Mouse (Mus musculus): ENCODE results near the gene Tarsl2. TPM values are rescaled to one million over a fixed set of nuclear protein-coding genes. Genes with fewer than 3 reads are reported as not detected.

The Tarsl2 gene
- polyA plus RNA-seq, 1 experiment from 2014 or later: 15.4 TPM

- H3K27ac ChIP-seq (replicated peaks; ENCODE audit: low read depth, low read length): no peak overlapping the region
- H3K4me1 ChIP-seq (ENCODE audit: control insufficient read depth, insufficient read depth, low read length): no peaks in the 10 kb centered on the region
- no peak overlapping the region for H3K4me2 ChIP-seq (ENCODE audit: low read depth, low read length)
- WGBS: 86% methylated on average over 3 of the region's 3 CpGs
- no peaks in the 10 kb centered on the region for H3K27me3 ChIP-seq (replicated peaks; ENCODE audit: control insufficient read depth, insufficient read depth, low read length)
- DNase-seq (ENCODE audit: low spot score) (no peak), ATAC-seq (ENCODE audit: low read depth) (no peak)
- no peak overlapping the region for H3K9ac ChIP-seq (ENCODE audit: low read depth, low read length)
- no peak overlapping the region for H3K4me3 ChIP-seq (ENCODE audit: low read depth, low read length)
- H3K9me3 ChIP-seq (ENCODE audit: control insufficient read depth, low read length): no peaks in the 10 kb centered on the region
- no peaks in the 10 kb centered on the region for H3K36me3 ChIP-seq (ENCODE audit: control insufficient read depth, insufficient read depth, low read length)
These were observed 21.4 kb upstream of the Tarsl2 start for GRCm38 (mm10) chr7:65623330-65623729.

- Histone ChIP-seq H3K27ac (replicated peaks; ENCODE audit: low read depth, low read length) (no peak overlapping the region), H3K36me3 (ENCODE audit: control insufficient read depth, insufficient read depth, low read length) (no peaks in the 10 kb centered on the region), H3K9me3 (ENCODE audit: control insufficient read depth, low read length) (no peaks in the 10 kb centered on the region), H3K4me2 (ENCODE audit: low read depth, low read length) (no peak overlapping the region), H3K4me3 (ENCODE audit: low read depth, low read length) (no peak overlapping the region), H3K4me1 (ENCODE audit: control insufficient read depth, insufficient read depth, low read length) (no peaks in the 10 kb centered on the region), H3K9ac (ENCODE audit: low read depth, low read length) (no peak overlapping the region), H3K27me3 (replicated peaks; ENCODE audit: control insufficient read depth, insufficient read depth, low read length) (no peaks in the 10 kb centered on the region)
- DNase-seq (ENCODE audit: low spot score) (no peak), ATAC-seq (ENCODE audit: low read depth) (no peak)
- WGBS: 35% methylated on average over 2 of the region's 2 CpGs
These were observed 19.2 kb upstream of the Tarsl2 start for GRCm38 (mm10) chr7:65625528-65625927.

GRCm38 (mm10) chr7:65629846-65630245 lies 14.9 kb upstream of the Tarsl2 start:
- H3K4me1 ChIP-seq (ENCODE audit: control insufficient read depth, insufficient read depth, low read length): no peaks in the 10 kb centered on the region
- no peak overlapping the region for H3K9ac ChIP-seq (ENCODE audit: low read depth, low read length)
- ATAC-seq (ENCODE audit: low read depth) (no peak), DNase-seq (ENCODE audit: low spot score) (no peak)
- no peaks in the 10 kb centered on the region for H3K9me3 ChIP-seq (ENCODE audit: control insufficient read depth, low read length)
- 77% methylated on average over 1 of the region's 1 CpGs for WGBS
- H3K4me2 ChIP-seq (ENCODE audit: low read depth, low read length): no peak overlapping the region
- H3K27ac ChIP-seq (replicated peaks; ENCODE audit: low read depth, low read length): no peak overlapping the region
- no peaks in the 10 kb centered on the region for H3K27me3 ChIP-seq (replicated peaks; ENCODE audit: control insufficient read depth, insufficient read depth, low read length)
- H3K4me3 ChIP-seq (ENCODE audit: low read depth, low read length): no peak overlapping the region
- H3K36me3 ChIP-seq (ENCODE audit: control insufficient read depth, insufficient read depth, low read length): no peaks in the 10 kb centered on the region

GRCm38 (mm10) chr7:65630661-65631060 lies 14.0 kb upstream of the Tarsl2 start:
- no peaks in the 10 kb centered on the region for H3K4me1 ChIP-seq (ENCODE audit: control insufficient read depth, insufficient read depth, low read length)
- no peak overlapping the region for H3K9ac ChIP-seq (ENCODE audit: low read depth, low read length)
- H3K27ac ChIP-seq (replicated peaks; ENCODE audit: low read depth, low read length): no peak overlapping the region
- DNase-seq (ENCODE audit: low spot score) (no peak), ATAC-seq (ENCODE audit: low read depth) (no peak)
- no peaks in the 10 kb centered on the region for H3K27me3 ChIP-seq (replicated peaks; ENCODE audit: control insufficient read depth, insufficient read depth, low read length)
- H3K4me3 ChIP-seq (ENCODE audit: low read depth, low read length): no peak overlapping the region
- WGBS: 72% methylated on average over 5 of the region's 5 CpGs
- H3K36me3 ChIP-seq (ENCODE audit: control insufficient read depth, insufficient read depth, low read length): no peaks in the 10 kb centered on the region
- no peaks in the 10 kb centered on the region for H3K9me3 ChIP-seq (ENCODE audit: control insufficient read depth, low read length)
- no peak overlapping the region for H3K4me2 ChIP-seq (ENCODE audit: low read depth, low read length)

- DNase-seq (ENCODE audit: low spot score): no peak
- H3K4me1 ChIP-seq (ENCODE audit: control insufficient read depth, insufficient read depth, low read length): no peaks in the 10 kb centered on the region
- WGBS: 84% methylated on average over 6 of the region's 6 CpGs
- H3K9ac ChIP-seq (ENCODE audit: low read depth, low read length): no peak overlapping the region
- H3K4me3 ChIP-seq (ENCODE audit: low read depth, low read length): no peak overlapping the region
- H3K4me2 ChIP-seq (ENCODE audit: low read depth, low read length): no peak overlapping the region
- no peak overlapping the region for H3K27ac ChIP-seq (replicated peaks; ENCODE audit: low read depth, low read length)
- H3K36me3 ChIP-seq (ENCODE audit: control insufficient read depth, insufficient read depth, low read length): no peaks in the 10 kb centered on the region
- no peak for ATAC-seq (ENCODE audit: low read depth)
- no peaks in the 10 kb centered on the region for H3K27me3 ChIP-seq (replicated peaks; ENCODE audit: control insufficient read depth, insufficient read depth, low read length)
- no peaks in the 10 kb centered on the region for H3K9me3 ChIP-seq (ENCODE audit: control insufficient read depth, low read length)
These were observed 8.9 kb upstream of the Tarsl2 start for GRCm38 (mm10) chr7:65635831-65636230.

- Histone ChIP-seq H3K4me3 (ENCODE audit: low read depth, low read length) (no peak overlapping the region), H3K9me3 (ENCODE audit: control insufficient read depth, low read length) (no peaks in the 10 kb centered on the region), H3K27ac (replicated peaks; ENCODE audit: low read depth, low read length) (no peak overlapping the region), H3K36me3 (ENCODE audit: control insufficient read depth, insufficient read depth, low read length) (no peaks in the 10 kb centered on the region), H3K27me3 (replicated peaks; ENCODE audit: control insufficient read depth, insufficient read depth, low read length) (no peaks in the 10 kb centered on the region), H3K4me1 (ENCODE audit: control insufficient read depth, insufficient read depth, low read length) (no peaks in the 10 kb centered on the region), H3K9ac (ENCODE audit: low read depth, low read length) (no peak overlapping the region), H3K4me2 (ENCODE audit: low read depth, low read length) (no peak overlapping the region)
- WGBS: 64% methylated on average over 7 of the region's 7 CpGs
- no peak for ATAC-seq (ENCODE audit: low read depth)
- no peak for DNase-seq (ENCODE audit: low spot score)
These were observed 8.3 kb upstream of the Tarsl2 start for GRCm38 (mm10) chr7:65636356-65636880.

- ATAC-seq (ENCODE audit: low read depth) (no peak), DNase-seq (ENCODE audit: low spot score) (no peak)
- Histone ChIP-seq H3K27ac (replicated peaks; ENCODE audit: low read depth, low read length) (no peak overlapping the region), H3K4me1 (ENCODE audit: control insufficient read depth, insufficient read depth, low read length) (no peaks in the 10 kb centered on the region), H3K4me2 (ENCODE audit: low read depth, low read length) (no peak overlapping the region), H3K36me3 (ENCODE audit: control insufficient read depth, insufficient read depth, low read length) (no peaks in the 10 kb centered on the region), H3K27me3 (replicated peaks; ENCODE audit: control insufficient read depth, insufficient read depth, low read length) (no peaks in the 10 kb centered on the region), H3K9me3 (ENCODE audit: control insufficient read depth, low read length) (no peaks in the 10 kb centered on the region), H3K4me3 (ENCODE audit: low read depth, low read length) (no peak overlapping the region), H3K9ac (ENCODE audit: low read depth, low read length) (no peak overlapping the region)
- WGBS: 59% methylated on average over 7 of the region's 7 CpGs
These were observed 6.4 kb upstream of the Tarsl2 start for GRCm38 (mm10) chr7:65638170-65638770.

- no peak overlapping the region for H3K4me2 ChIP-seq (ENCODE audit: low read depth, low read length)
- WGBS: 54% methylated on average over 6 of the region's 6 CpGs
- no peaks in the 10 kb centered on the region for H3K27me3 ChIP-seq (replicated peaks; ENCODE audit: control insufficient read depth, insufficient read depth, low read length)
- no peaks in the 10 kb centered on the region for H3K4me1 ChIP-seq (ENCODE audit: control insufficient read depth, insufficient read depth, low read length)
- no peak for DNase-seq (ENCODE audit: low spot score)
- ATAC-seq (ENCODE audit: low read depth): no peak
- no peak overlapping the region for H3K9ac ChIP-seq (ENCODE audit: low read depth, low read length)
- no peak overlapping the region for H3K4me3 ChIP-seq (ENCODE audit: low read depth, low read length)
- H3K9me3 ChIP-seq (ENCODE audit: control insufficient read depth, low read length): no peaks in the 10 kb centered on the region
- no peak overlapping the region for H3K27ac ChIP-seq (replicated peaks; ENCODE audit: low read depth, low read length)
- no peaks in the 10 kb centered on the region for H3K36me3 ChIP-seq (ENCODE audit: control insufficient read depth, insufficient read depth, low read length)
These were observed 4.8 kb upstream of the Tarsl2 start for GRCm38 (mm10) chr7:65639821-65640382.

GRCm38 (mm10) chr7:65640672-65641071 lies 4.0 kb upstream of the Tarsl2 start:
- WGBS: 84% methylated on average over 6 of the region's 6 CpGs
- H3K9me3 ChIP-seq (ENCODE audit: control insufficient read depth, low read length): no peaks in the 10 kb centered on the region
- ATAC-seq (ENCODE audit: low read depth) (no peak), DNase-seq (ENCODE audit: low spot score) (no peak)
- H3K9ac ChIP-seq (ENCODE audit: low read depth, low read length): no peak overlapping the region
- no peaks in the 10 kb centered on the region; the same call in 1 of the 2 replicates for H3K4me1 ChIP-seq (ENCODE audit: control insufficient read depth, insufficient read depth, low read length)
- no peaks in the 10 kb centered on the region for H3K36me3 ChIP-seq (ENCODE audit: control insufficient read depth, insufficient read depth, low read length)
- H3K27ac ChIP-seq (replicated peaks; ENCODE audit: low read depth, low read length): no peak overlapping the region
- no peaks in the 10 kb centered on the region for H3K27me3 ChIP-seq (replicated peaks; ENCODE audit: control insufficient read depth, insufficient read depth, low read length)
- H3K4me3 ChIP-seq (ENCODE audit: low read depth, low read length): no peak overlapping the region
- H3K4me2 ChIP-seq (ENCODE audit: low read depth, low read length): no peak overlapping the region

All from embryonic facial prominence, embryonic 14.5 days (tissue).